Mouse (Mus musculus): ENCODE results near the gene Meox1. TPM values are rescaled to one million over a fixed set of nuclear protein-coding genes. Genes with fewer than 3 reads are reported as not detected.

The Meox1 gene
- total RNA-seq (2021): 10 to 100 TPM; 10.1 to 11.0 TPM
- long read RNA-seq, experiment 1, transcript Meox1-201 (3 exons, 2,228 nt): major isoform, 14 of 17 reads
- long read RNA-seq, experiment 1, partial matches to known transcripts: 1 of 17 reads
- long read RNA-seq, experiment 1, other reads (novel, unspliced or antisense): 2 of 17 reads
- long read RNA-seq, experiment 2, transcript Meox1-201 (3 exons, 2,228 nt): major isoform, 7 of 7 reads
- long read RNA-seq, experiment 2, partial matches to known transcripts: 0 of 7 reads
- long read RNA-seq, experiment 2, other reads (novel, unspliced or antisense): 0 of 7 reads

GRCm38 (mm10) chr11:101894204-101894603 lies at the start of gene Meox1:
Gene Meox1 (minus strand): TSS chr11:101894374.
- no peak for DNase-seq

DNA sequence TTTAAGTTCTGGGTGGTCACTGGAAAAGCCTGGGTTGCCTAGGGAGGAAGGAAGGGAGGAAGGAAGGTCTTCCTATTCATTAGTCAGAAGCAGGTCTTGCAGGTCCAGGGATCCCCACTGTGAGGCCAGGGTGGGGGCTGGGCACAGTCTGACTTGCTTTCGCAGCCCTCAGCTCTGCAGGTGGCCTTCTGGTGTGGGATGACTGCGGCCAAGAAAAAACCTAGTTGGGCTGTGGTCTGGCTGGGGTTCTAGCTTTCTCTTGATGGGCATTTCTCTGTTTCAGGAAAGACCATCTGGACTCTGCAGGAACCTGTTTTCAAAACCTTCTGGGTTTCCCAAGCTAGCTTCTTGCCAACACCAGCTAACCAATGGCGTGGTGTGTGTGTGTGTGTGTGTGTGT lies 48.9 kb upstream of the Meox1 start:
- DNase-seq: no peak

- DNase-seq: peak; percentile 47
Measured at GRCm38 (mm10) chr11:101937108-101937507, 42.9 kb upstream of the Meox1 start.

DNA sequence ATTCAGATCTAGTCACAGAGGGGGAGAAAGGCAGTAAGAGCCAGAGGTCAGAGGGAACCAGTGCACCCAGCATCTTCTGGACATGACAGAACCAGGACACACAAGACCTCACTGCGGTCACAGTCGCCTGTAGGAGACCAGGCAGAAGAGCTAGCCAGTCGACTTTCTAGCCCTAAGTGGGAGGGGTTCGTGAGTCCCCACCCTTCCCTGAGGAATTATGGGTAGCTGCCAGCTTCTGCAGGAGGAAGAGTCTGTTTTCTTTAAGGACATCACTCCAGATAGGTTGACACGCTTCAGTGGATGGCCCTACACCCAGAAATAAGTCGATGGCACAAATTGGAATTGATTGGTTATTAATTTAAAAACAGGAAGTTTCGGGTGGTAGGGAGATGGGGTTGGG lies 42.2 kb upstream of the Meox1 start:
- no peak for DNase-seq

DNA sequence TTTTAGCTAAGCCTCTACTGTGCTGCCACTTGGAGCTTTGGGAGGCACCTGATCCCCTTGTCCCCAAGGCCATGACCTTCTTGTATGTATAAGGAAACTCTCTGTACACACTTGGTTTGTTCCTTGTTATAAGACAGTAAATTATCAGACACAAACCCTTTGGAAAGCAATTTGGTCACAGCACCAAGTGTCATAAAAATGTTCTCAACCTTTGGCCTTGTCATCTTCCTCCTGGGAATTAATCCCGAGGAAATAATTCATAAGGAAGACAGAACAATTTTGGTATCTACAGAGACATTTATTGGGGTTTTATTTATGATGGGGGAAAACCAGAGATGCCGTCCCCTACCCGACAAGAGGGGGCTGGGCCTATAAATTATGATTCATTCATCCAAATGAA lies 41.6 kb upstream of the Meox1 start:
- no peak for DNase-seq

GRCm38 (mm10) chr11:101931978-101932377 lies 37.8 kb upstream of the Meox1 start:
- DNase-seq: no peak

- peak; percentile 81 for DNase-seq
Measured at GRCm38 (mm10) chr11:101928030-101928762, 34.0 kb upstream of the Meox1 start.

DNA sequence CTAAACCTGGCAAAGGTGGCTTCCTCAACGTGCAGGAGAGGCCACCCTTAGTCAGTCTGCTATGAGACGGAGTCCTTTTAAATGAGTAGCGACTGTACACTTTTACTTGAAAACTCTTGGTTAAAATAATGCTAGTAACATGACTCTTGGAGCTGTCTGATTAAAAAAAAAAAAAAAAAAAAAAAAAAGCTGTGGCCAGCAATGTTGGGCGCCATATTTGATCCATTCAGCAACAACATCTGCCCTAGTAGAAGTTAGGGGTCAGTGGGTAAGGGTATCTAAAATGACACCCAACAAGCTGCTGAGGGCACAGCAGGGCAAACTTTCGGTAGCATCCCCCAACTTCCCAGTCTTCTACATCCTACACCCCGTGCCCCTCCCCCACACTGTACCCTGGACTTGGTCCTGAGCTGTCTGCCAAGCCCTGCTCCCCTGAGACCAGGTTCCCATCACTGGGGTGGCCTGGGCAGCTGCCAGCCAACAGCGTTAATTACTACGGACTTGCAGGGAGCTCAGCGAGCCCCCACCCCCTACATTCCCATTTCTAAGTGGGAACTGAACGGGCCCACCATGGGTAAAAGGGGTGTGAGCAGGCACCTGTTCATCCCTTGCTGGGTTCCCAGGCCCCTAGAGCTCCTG lies 32.9 kb upstream of the Meox1 start:
- peak; percentile 66 for DNase-seq

- DNase-seq: no peak
Measured at GRCm38 (mm10) chr11:101925636-101926035, 31.5 kb upstream of the Meox1 start.

- DNase-seq: no peak
Measured at GRCm38 (mm10) chr11:101924441-101924976, 30.3 kb upstream of the Meox1 start.

- no peak for DNase-seq
Measured at GRCm38 (mm10) chr11:101923988-101924387, 29.8 kb upstream of the Meox1 start.

DNA sequence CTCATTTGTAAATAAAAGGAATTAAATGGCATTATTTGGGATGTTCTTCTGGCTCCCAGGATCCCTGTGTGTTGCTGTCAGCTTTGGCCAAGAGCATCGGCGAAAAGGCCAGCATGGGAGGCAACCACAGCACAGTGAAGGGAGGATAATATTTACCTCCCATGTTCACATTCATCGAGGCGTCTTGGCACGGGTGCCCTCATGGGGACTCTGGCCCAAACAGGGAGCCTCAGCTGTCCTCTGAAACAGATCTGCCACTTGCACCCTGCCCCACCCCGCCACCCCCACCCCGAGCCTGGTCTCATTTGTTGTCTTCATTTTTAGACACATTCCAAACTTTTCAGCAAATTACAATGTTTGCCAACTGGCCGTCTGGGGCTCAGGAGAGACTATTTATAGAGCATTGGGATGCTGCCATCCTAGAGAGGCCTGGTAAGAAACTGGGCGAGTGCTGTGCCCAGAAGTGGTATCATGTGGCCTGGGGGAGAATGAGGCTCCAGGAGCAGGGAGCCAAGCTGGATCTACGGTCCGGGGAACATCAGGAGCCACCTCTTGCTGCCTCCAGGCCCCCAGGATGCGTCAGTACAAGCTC lies 27.3 kb upstream of the Meox1 start:
- peak; percentile 31 for DNase-seq

DNA sequence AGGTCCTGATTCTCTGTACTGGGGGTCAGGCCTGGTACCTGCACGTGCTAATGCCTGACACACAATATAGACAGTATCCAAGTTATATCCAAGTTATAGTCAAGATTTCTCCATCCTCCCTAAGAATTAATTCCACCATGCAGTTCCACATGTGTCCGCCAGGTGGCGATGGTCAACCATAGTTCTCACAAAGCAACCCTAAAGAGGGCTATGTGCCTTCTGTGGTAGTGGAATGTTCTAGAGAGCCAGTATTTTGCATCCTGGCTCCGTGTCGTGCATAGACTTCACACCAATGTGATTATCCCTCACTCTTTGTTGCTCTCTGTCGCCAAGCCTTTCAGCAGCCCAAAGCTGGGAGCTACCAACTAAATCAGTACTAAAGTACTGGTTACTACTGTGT lies 25.5 kb upstream of the Meox1 start:
- DNase-seq: peak; percentile 88

DNA sequence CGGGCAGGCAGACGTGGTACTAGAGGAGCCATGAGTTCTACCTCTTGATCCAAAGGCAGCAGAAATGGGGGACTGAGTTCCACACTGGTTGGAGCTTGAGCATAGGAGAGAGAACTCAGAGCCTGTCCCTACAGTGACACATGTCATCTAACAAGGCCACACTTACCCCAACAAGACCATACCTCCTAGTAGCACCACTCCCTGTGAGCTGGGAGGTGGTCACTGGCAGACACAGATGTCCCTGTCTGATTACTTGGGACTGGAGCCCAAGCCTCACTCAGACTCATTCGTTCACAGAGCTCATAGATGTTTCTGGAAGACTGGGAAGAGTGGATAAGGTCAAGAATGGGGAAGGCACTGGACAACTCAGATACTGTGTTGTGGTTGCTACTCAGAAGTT lies 24.4 kb upstream of the Meox1 start:
- DNase-seq: no peak

- no peak for DNase-seq
Measured at GRCm38 (mm10) chr11:101916772-101917171, 22.6 kb upstream of the Meox1 start.

- DNase-seq: no peak
Measured at GRCm38 (mm10) chr11:101913591-101913990, 19.4 kb upstream of the Meox1 start.

GRCm38 (mm10) chr11:101911855-101912579 lies 17.8 kb upstream of the Meox1 start:
- DNase-seq: no peak

- peak; percentile 91 for DNase-seq
Measured at GRCm38 (mm10) chr11:101910230-101910946, 16.2 kb upstream of the Meox1 start.

GRCm38 (mm10) chr11:101908777-101909176 lies 14.6 kb upstream of the Meox1 start:
- no peak for DNase-seq

GRCm38 (mm10) chr11:101905115-101905514 lies 10.9 kb upstream of the Meox1 start:
- peak; percentile 92 for DNase-seq

GRCm38 (mm10) chr11:101901309-101901708 lies 7.1 kb upstream of the Meox1 start:
- DNase-seq: no peak

Measured in adrenal gland, postnatal 10 days (tissue).